Mouse (Mus musculus) kidney, adult 11 months (tissue): ENCODE results near the gene Slc35f5.

Experiments
- DNase-seq: peaks from one replicate; pipeline ENCODE4 v3.0.0; 2022

The Slc35f5 gene

DNA sequence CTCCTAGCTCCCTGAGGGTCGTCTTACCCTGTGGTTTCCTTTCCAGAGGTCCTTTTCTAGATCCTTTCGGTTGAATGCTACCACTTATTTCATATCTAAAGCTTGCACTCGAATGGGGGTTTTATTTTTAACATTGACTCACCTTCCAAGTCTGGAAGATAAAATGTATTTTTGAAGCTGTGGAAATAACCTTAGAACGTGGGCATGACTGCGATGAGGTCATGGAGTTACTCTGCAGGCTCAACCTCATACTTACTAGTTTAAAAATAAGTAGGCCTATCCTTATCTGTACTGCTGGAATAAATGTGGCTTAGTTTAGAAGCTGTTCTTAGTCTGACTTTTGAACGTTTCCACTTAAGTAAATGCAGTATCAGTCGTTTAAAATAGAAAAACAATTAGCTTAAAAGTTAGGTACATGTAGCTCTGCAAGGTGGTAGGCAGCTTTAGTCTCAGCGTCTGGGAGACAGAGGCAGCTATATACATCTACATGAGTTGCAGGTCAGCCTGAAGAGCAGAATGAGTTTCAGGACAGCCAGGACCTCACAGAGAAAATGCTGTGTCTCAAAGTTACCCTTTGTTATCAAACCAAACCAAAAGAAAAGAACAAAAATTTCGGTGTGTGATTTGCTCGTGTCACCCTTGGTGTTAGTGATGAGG, 15.2 kb downstream of the Slc35f5 start:
- no peak for DNase-seq

DNA sequence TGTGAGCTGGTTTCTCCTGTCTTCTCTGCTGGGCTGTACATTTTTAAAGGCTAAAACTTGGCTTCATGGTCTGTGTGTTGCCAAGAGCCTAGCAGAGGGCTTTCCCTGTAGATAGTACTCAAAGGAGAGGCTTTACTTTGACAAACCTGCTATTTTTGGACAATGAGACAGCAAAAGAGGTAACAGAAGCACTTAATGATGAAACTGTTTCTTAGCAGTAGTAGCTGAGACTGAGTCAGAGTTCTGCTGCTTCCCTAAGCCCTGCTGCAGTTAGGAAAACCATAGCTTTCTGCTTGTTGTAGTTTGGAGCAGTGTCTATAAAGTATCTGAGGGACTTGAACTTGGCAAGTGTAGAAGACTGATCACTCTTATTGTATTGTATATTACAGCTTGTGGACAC, 16.6 kb downstream of the Slc35f5 start:
- no peak for DNase-seq

DNA sequence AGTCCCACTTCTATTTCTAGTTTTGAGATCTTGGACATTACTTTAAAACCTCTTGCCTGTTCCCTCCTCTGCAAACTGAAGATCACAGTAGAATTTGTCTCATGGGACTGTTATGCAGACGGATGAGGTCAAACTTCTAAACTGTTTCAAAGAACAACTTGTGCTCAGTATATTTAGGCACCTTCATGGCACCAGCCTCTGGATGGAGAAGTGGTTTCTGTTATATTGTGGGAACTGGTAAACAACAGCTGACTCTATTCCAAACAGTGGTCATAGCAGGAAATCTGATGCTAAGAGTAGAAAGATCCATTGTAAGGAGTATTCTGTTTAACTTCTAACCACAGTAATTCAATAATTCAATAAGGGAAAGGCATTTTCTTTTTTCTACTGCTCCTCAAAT, 17.7 kb downstream of the Slc35f5 start:
- no peak for DNase-seq

DNA sequence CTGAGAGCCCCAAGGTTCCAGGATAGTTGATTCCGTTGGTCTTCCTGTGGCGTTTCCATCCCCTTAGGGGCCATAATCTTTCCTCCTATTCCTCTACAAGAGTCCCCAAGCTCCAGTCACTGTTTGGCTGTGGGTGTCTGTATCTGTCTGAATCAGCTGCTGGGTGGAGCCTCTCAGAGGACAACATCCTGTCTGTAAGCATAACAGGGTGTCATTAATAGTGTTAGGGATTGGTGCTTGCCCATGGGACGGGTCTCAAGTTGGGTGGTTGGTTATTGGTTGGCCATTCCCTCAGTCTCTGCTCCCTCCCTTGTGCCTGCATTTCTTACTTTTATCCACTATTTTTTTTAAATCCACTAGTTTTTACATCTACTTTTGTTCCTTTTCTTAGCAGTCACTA, 20.7 kb downstream of the Slc35f5 start:
- no peak for DNase-seq

DNA sequence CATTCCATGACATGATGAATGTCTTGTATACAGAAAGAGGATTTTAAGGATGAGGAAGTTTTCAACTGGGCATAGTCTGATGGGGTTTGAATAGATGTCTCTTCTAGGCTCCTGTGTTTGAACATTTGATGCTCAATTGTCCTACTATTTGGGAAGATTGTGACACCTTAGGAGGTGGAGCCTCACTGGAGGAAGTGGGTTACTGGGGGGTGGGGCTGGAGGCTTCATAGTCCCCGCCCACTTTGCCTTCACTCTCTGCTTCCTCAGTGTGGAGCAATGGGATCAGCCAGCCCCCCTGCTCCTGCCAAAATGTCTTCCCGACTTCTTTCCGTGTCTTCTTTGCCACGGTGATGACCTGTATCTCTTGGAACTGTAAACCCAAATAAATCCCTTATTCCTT, 43.2 kb downstream of the Slc35f5 start:
- no peak for DNase-seq

DNA sequence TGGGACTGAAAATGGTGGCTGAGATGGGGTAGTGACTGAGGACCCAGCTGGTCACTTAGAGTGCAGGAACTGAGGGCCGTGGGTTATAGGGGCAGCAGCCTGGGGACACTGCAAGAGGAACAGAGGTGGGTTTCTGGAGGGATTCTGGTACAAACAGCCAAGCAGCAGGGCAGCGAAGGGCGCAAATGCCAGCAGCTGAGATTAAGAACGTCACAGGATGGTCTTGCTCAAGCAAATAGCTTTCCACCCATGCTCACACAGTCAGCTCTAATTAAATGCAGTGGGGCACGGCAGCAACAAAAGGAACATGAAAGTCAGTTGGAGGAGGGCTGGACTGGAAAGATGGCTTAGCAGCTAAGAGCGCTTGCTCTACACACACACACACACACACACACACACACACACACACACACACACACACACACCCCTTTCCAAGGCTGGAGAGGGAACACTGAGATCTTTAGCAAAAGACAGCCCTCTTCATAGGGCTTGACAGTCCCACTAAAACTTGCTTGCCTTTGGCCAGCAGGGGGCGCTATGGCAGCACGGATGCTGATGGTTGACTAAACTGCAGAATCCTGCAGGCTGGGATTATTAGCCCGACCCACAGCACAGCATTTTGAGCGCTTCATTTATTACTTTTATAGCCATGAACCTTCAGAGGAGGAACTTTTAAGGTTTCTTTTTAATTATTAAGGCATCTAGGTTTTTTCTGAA, 46.9 kb downstream of the Slc35f5 start:
- peak; percentile 44 for DNase-seq

DNA sequence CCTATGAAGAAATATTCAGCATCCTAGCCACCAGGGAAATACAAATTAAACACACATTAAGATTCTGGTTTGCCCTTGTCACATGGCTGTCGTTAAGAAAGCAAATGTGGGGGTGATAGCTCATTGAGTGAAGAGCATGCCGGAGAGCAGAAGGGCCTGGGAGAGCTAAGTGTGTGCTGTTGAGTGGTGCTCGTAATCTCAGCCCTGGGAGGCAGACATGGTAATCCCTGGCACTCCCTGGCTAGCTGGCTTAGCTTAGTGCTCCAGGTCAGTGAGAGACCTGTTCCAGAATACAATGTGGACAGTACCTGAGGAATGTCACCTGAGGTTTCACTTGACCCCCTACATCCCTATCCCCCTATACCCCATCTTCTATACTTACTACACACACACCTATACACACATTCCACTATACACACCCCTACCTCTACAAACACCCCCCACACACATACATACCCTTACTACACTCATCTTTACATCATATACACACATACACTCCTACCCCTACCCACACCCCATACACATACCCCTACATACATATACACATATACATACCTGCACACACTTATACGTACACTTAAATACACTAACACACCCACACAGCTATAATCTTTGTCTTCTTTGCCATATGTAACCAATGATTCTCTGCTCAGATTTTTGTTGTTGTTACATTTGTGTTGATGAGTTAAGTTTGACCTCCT, 64.1 kb downstream of the Slc35f5 start:
- DNase-seq, result no peak

DNA sequence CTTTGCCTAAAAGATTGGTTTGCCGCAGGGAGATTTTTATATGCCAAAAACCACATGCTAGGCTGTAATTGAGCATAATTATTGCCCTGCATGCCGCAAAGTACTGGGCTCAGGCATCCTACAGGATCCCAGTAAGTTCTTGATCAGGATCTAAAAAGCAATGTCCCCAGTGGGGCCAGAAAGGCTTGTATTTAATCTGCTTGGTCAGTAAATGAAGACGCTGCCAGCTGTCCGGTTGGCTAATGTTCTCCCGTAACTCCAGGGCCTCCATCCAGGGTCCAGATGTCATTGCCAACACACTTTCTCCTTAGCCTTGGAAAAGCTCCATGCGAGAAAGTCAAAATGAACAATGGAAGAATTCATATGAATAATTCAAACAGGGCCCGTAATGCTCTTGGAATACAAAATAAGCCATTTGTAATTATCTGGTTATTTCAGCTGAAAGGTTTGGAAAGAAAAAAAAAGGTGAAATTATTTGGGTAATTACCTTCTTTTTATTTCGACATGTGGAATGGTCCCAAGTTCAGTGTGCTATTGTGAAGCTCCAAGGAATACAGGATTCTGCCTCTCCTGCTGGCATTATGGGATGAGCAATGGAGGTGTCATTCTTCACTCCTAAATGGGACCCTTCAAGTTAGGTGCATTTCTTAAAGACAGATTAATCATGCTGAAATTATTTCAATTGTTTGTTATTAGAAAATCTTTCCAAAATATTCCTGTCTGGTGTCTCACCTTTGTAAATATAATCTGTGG, 79.3 kb downstream of the Slc35f5 start:
- no peak for DNase-seq

DNA sequence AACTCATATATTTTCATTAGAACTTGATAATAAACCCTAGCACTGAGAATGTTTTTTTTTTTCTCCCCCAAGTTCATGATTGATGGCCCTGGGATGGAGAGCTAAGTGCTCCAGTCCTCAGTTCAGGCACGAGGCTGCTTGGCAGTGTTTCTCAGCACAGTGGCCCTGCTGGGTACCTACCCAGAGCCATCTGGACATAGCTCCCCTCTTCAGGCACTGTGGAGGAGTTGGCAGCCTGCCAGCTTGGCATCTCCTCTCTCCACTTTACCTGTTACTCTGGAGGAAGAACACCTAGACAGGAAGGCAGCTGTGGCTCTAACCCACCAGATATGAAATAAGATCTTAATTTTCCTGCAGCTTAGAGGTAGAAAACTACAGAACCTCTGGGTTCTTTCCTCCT, 83.2 kb downstream of the Slc35f5 start:
- no peak for DNase-seq
